Mouse (Mus musculus) kidney, adult 11 months (tissue): ENCODE data around the gene Abcc12.

Source experiments
- DNase-seq: peaks from one replicate; pipeline ENCODE4 v3.0.0; 2022

Abcc12 gene

GRCm38 (mm10) chr8:86512131-86512792 lies 68.2 kb downstream of the Abcc12 start:
- DNase-seq = no peak

- DNase-seq = no peak
These were observed 79.1 kb downstream of the Abcc12 start for GRCm38 (mm10) chr8:86501341-86501740.

GRCm38 (mm10) chr8:86495056-86495455 lies 85.4 kb downstream of the Abcc12 start:
- no peak for DNase-seq

- no peak for DNase-seq
These were observed 86.6 kb downstream of the Abcc12 start for GRCm38 (mm10) chr8:86493841-86494240.

GRCm38 (mm10) chr8:86485411-86485810 lies 95.1 kb downstream of the Abcc12 start:
- DNase-seq = no peak

GRCm38 (mm10) chr8:86484244-86484643 lies 96.2 kb downstream of the Abcc12 start:
- DNase-seq = no peak

- DNase-seq = no peak
These were observed 98.4 kb downstream of the Abcc12 start for GRCm38 (mm10) chr8:86482116-86482515.

GRCm38 (mm10) chr8:86475711-86476438 lies 104.6 kb downstream of the Abcc12 start:
- DNase-seq = no peak

GRCm38 (mm10) chr8:86474461-86474860 lies 106.0 kb downstream of the Abcc12 start:
- no peak for DNase-seq

- no peak for DNase-seq
These were observed 107.4 kb downstream of the Abcc12 start for GRCm38 (mm10) chr8:86473121-86473520.

GRCm38 (mm10) chr8:86470717-86471116 lies 109.8 kb downstream of the Abcc12 start:
- DNase-seq = no peak

- DNase-seq = no peak
These were observed 117.3 kb downstream of the Abcc12 start for GRCm38 (mm10) chr8:86463215-86463614.

- no peak for DNase-seq
These were observed 120.1 kb downstream of the Abcc12 start for GRCm38 (mm10) chr8:86460372-86460771.

- no peak for DNase-seq
These were observed 126.6 kb downstream of the Abcc12 start for GRCm38 (mm10) chr8:86453697-86454480.

GRCm38 (mm10) chr8:86449870-86450515 lies 130.5 kb downstream of the Abcc12 start:
- no peak for DNase-seq

- no peak for DNase-seq
These were observed 135.0 kb downstream of the Abcc12 start for GRCm38 (mm10) chr8:86445516-86445915.

GRCm38 (mm10) chr8:86443744-86444143 lies 136.7 kb downstream of the Abcc12 start:
- DNase-seq = no peak

GRCm38 (mm10) chr8:86438983-86439299 lies 141.5 kb downstream of the Abcc12 start:
- DNase-seq = no peak

- DNase-seq = no peak
These were observed 142.1 kb downstream of the Abcc12 start for GRCm38 (mm10) chr8:86438133-86438982.

GRCm38 (mm10) chr8:86437418-86437817 lies 143.1 kb downstream of the Abcc12 start:
- DNase-seq = no peak
